Mouse (Mus musculus) intestine, embryonic 15.5 days (tissue): ENCODE measurements around the gene Mlxipl. TPM values are rescaled to one million over a fixed set of nuclear protein-coding genes. Genes with fewer than 3 reads are reported as not detected.
A peak's percentile ranks its signal among the peaks of the same experiment; 100 is the strongest.

Experiments
- ATAC-seq: fragments of 200-750 bp; cut with Nextera tagmentation; 2 replicates; pipeline ENCODE4 v1.8.0; 2017; ENCODE audit warnings: moderate TSS enrichment, moderate library complexity
- H3K27ac ChIP-seq: fragments of 300-500 bp; sonication (generic); 2 replicates; pipeline ENCODE4 v1.5.1; 2015; ENCODE audit warnings: mild to moderate bottlenecking, inconsistent platforms
- H3K27me3 ChIP-seq: fragments of 300-500 bp; sonication (generic); replicated peaks from 2 replicates; pipeline ENCODE4 v1.6.1; 2015; ENCODE audit warnings: inconsistent platforms
- H3K36me3 ChIP-seq: fragments of 300-500 bp; sonication (generic); 2 replicates; pipeline ENCODE4 v1.6.1; 2015; ENCODE audit warnings: inconsistent platforms
- H3K4me1 ChIP-seq: fragments of 300-500 bp; sonication (generic); replicated peaks from 2 replicates; pipeline ENCODE4 v1.6.1; 2015; ENCODE audit warnings: inconsistent platforms
- H3K4me2 ChIP-seq: fragments of 300-500 bp; sonication (generic); replicated peaks from 2 replicates; pipeline ENCODE4 v1.6.1; 2015; ENCODE audit warnings: mild to moderate bottlenecking, inconsistent platforms
- H3K4me3 ChIP-seq: fragments of 300-500 bp; sonication (generic); replicated peaks from 2 replicates; pipeline ENCODE4 v1.5.1; 2015; ENCODE audit warnings: inconsistent platforms
- H3K9ac ChIP-seq: fragments of 300-500 bp; sonication (generic); 2 replicates; pipeline ENCODE4 v1.6.1; 2015; ENCODE audit warnings: inconsistent platforms
- H3K9me3 ChIP-seq: fragments of 300-500 bp; sonication (generic); 2 replicates; pipeline ENCODE4 v1.6.1; 2016; ENCODE audit warnings: inconsistent platforms
- WGBS: fragments of 180-500 bp; shearing (Covaris S2); methylation state at CpG from one replicate; pipeline ENCODE4 v1.1.7; 2015; 5-methylcytosine and 5-hydroxymethylcytosine counted together
- polyA plus RNA-seq: library from polyadenylated mRNA; unstranded; fragments of >200 nt; fragmentation: Nextera tagmentation; extraction: Ambion mirVana; gene quantifications from 2 replicates; pipeline ENCODE4 v1.2.1, GENCODE M21; 2015

Mlxipl gene
- polyA plus RNA-seq, 1 experiment from 2014 or later = 6.5 TPM

DNA sequence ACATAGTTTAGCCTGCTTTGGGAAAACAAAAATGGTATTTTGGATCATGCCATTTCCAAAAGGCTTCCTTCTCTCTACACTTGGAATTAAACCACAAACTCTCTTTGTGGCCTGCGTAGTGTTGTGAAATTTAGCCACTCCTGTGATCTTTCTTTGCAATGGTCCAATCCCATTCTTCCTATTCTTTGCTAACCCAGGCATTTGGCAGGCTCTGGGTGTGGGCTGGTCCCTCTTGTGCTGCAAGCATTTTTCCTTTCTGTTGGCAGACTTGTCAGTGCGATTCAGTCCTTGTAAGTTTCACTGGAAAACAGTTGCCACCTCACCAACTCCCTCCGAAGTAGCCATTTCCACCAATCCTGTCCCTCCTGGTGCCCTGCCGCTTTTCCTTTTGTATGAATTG, 71.5 kb downstream of the Mlxipl start:
- no peaks in the 10 kb centered on the region for H3K27me3 ChIP-seq
- WGBS = 95% methylated on average over 4 of the region's 4 CpGs
- no peak overlapping the region for H3K4me2 ChIP-seq
- H3K9ac ChIP-seq = no peak overlapping the region
- H3K36me3 ChIP-seq = peaks cover 53% of the 10 kb centered on the region
- ATAC-seq = no peak
- no peaks in the 10 kb centered on the region for H3K4me1 ChIP-seq
- no peaks in the 10 kb centered on the region for H3K9me3 ChIP-seq
- no peak overlapping the region for H3K4me3 ChIP-seq
- no peak overlapping the region for H3K27ac ChIP-seq

DNA sequence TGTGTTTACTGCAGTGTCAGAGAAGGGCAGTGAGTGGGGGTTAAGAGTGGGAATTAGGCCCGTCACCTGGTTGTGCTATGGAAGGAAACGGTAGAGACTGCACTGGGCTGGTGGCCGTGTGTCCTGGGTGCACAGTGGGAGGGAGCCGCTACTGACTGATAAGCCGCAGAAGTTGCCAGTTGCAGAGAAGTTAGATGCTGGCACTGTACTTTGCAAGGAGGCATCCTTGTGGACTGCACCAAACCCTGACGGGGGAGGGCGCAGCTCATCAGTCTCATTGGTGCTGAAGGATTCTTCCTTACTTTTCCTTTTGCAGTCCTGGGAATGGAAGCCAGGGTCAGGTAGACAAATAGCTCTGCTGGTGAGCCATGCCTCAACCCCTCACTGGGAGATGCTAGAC, 72.0 kb downstream of the Mlxipl start:
- no peak for ATAC-seq
- Histone ChIP-seq H3K9ac (no peak overlapping the region), H3K36me3 (peaks cover 49% of the 10 kb centered on the region), H3K27me3 (no peaks in the 10 kb centered on the region), H3K4me2 (no peak overlapping the region), H3K4me1 (no peaks in the 10 kb centered on the region), H3K4me3 (no peak overlapping the region), H3K27ac (no peak overlapping the region), H3K9me3 (no peaks in the 10 kb centered on the region)
- 85% methylated on average over 7 of the region's 7 CpGs for WGBS

DNA sequence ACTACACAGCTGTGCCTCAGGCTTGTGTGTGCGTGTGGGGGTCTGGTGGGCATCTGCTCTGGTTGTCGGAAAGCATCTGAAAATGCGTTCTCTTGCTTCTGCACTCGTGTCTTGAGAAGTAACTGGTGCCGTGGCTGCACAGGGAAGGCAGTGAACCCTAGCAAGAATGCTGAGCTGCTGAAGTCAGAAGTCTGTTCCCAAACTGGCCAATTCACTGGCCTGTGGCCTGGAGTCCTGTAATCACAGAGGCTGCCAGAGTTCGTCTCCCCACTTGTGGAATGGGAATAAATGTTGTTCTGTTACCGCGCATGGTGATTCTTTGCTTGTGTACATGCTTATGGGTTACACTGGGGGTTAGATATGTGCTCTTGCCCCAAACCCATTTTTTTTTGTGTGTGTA, 72.7 kb downstream of the Mlxipl start:
- Histone ChIP-seq H3K27me3 (no peaks in the 10 kb centered on the region), H3K27ac (no peak overlapping the region), H3K4me2 (no peak overlapping the region), H3K4me3 (no peak overlapping the region), H3K9ac (no peak overlapping the region), H3K9me3 (no peaks in the 10 kb centered on the region), H3K4me1 (no peaks in the 10 kb centered on the region), H3K36me3 (peaks cover 43% of the 10 kb centered on the region)
- WGBS = 96% methylated on average over 8 of the region's 8 CpGs
- ATAC-seq = no peak

DNA sequence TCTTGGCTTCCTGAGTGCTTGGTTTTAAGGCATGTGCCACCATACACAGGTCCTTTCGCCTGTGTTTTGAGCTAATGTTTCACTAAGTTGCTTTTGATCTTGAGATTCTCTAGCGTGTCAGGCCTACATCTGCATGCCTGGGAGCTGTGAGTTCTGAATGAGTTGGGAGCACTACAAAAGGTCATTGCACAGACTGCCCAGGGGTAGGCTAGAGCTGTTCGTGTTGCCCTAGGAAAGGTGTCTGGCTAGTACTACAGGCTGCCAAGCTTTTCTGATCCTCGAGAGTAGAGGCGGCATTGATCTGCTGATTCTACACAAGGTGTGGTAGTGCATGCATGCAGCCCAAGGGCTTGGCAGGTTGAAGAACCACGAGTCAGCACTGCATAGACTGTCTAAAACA, 73.1 kb downstream of the Mlxipl start:
- Histone ChIP-seq H3K27me3 (no peaks in the 10 kb centered on the region), H3K9ac (no peak overlapping the region), H3K36me3 (peaks cover 41% of the 10 kb centered on the region), H3K4me2 (no peak overlapping the region), H3K4me1 (0 out of 2 replicates have a peak, but pooled peaks cover under 1% of the 10 kb centered on the region), H3K9me3 (no peaks in the 10 kb centered on the region), H3K4me3 (no peak overlapping the region), H3K27ac (no peak overlapping the region)
- 82% methylated on average over 6 of the region's 6 CpGs for WGBS
- ATAC-seq = no peak

DNA sequence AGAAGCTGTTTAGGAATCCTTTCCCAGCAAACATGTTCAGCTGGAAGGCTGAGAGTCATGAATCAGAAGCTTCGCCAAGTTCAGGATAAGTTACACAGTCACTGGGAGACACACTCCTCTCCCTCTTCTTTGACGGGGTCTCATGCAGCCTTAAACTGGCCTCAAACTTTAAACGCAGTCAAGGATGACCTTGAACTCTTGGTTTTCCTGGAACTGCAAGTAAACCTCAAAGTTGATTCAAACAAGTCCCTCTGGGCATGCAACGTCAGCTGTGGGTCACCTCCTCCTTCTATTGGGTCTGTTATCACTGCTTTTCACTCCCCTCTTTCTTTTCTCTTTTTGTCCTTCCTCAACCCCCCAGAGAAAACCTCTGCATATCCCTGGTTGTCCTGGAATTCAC, 77.2 kb downstream of the Mlxipl start:
- Histone ChIP-seq H3K9me3 (no peaks in the 10 kb centered on the region), H3K27me3 (no peaks in the 10 kb centered on the region), H3K4me3 (no peak overlapping the region), H3K9ac (no peak overlapping the region), H3K36me3 (peaks cover 14% of the 10 kb centered on the region; the same call in 1 of the 2 replicates), H3K27ac (no peak overlapping the region), H3K4me1 (peaks cover 4% of the 10 kb centered on the region; the same call in 1 of the 2 replicates), H3K4me2 (no peak overlapping the region)
- whole genome bisulfite sequencing = 73% methylated on average over 4 of the region's 4 CpGs
- ATAC-seq = no peak

DNA sequence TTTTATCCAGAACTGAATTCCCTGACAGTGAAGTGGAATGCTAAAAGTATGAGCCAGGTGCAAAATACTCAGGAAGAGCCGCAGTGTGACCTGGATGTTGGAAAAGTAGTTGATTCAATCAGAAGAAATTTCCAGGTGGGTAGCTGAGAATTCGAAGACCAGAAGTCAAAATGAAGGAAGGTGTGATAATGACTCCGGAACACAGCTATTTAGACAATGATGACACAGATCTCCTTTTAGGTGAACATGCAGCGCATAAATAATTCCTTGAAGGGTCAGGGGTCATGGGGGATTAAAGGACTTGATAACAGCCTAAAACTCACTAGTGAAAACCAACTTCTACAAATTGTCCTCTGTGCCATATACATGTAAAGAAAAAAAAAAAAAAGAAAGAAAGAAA, 77.8 kb downstream of the Mlxipl start:
- no peak for ATAC-seq
- H3K4me1 ChIP-seq = peaks cover 4% of the 10 kb centered on the region; the same call in 1 of the 2 replicates
- H3K4me2 ChIP-seq = peak overlapping the region; percentile 79; the same call in 1 of the 2 replicates
- H3K9ac ChIP-seq = no peak overlapping the region
- 95% methylated on average over 4 of the region's 4 CpGs for WGBS
- H3K36me3 ChIP-seq = peaks cover 14% of the 10 kb centered on the region; the same call in 1 of the 2 replicates
- H3K27ac ChIP-seq = peak overlapping the region; percentile 96
- H3K27me3 ChIP-seq = no peaks in the 10 kb centered on the region
- H3K9me3 ChIP-seq = no peaks in the 10 kb centered on the region
- H3K4me3 ChIP-seq = no peak overlapping the region

DNA sequence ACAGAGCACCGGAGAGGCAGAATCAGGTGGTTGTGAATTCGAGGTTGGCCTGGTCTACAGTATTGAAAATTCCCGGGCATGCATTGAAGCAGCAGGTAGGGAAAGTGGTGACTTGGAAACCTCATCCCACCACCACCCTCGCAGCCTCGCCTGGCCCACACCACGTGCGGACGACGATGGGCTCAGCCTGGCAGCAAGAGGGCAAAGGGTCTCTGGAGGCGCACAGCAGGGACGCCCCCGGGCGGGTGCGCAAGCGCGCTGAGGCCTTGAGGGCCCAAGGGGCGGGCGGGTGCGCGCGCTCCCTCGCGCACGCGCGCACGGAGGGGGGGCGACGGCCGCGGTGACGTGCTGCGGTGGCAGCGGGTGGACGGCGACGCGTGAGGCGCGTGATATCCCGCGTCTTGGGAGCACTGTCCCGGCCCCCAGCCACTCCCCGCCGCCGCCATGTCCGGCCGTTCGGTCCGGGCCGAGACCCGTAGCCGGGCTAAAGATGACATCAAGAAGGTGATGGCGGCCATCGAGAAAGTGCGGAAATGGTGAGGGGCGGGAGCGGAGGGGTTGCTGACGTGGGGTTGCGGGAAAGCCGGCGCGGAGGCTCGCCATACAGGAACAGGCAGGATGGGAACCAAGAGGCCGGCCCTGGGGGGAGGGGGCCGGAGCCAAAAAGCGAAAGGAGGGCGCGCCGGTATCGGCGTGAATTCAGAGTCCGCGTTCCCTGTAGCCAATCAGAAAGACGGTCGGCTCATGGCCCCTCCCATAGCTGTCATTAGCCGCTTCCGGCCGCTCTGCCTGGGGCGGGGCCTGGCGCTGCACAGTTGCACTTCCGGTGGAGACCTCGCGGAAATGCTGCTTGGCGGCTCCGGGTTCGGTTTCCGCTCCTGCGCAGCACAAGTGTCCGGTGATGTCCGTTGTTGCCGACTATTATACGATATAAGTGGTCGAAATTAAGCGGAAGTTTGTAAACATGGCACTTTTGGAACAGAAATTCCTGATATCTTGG, 78.7 kb downstream of the Mlxipl start, which contains the start of gene Bcl7b:
Gene Bcl7b, plus strand, starts transcription at position 221 of the 1,000 bp plus-strand sequence.
- Histone ChIP-seq H3K36me3 (peaks cover 20% of the 10 kb centered on the region), H3K27me3 (no peaks in the 10 kb centered on the region), H3K27ac (peak within 1 kb of the TSS; percentile 96), H3K9ac (peak within 1 kb of the TSS; percentile 72), H3K9me3 (no peaks in the 10 kb centered on the region), H3K4me3 (peak within 1 kb of the TSS; percentile 62), H3K4me2 (peak within 1 kb of the TSS; percentile 79), H3K4me1 (peaks cover 4% of the 10 kb centered on the region; the same call in 1 of the 2 replicates)
- 3% methylated on average over 92 of the region's 95 CpGs for WGBS
- peak; percentile 99 for ATAC-seq

DNA sequence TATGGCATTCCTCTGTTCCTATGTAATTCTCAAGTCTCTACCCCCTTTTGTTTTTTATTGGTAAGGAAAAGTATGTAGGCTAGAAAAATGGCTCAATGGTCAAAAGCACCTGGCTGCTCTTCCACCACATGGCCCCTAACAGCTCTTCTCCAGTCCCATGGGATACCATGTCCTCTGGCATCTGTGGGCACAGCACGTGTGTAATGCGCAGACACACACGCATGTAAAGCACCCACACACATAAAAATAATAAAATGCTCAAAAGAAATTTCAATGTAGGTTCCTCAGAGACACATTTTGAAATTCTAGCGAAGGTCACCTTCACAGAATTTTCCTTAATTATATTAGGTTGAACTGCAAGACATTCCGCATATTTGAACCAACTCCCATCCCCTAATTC, 79.8 kb downstream of the Mlxipl start:
- Histone ChIP-seq H3K4me2 (peak overlapping the region; percentile 79), H3K4me1 (peaks cover 4% of the 10 kb centered on the region; the same call in 1 of the 2 replicates), H3K36me3 (peaks cover 20% of the 10 kb centered on the region), H3K9ac (peak overlapping the region; percentile 45), H3K9me3 (no peaks in the 10 kb centered on the region), H3K4me3 (peak overlapping the region; percentile 62), H3K27me3 (no peaks in the 10 kb centered on the region), H3K27ac (no peak overlapping the region)
- 89% methylated on average over 5 of the region's 5 CpGs for WGBS
- ATAC-seq = no peak

DNA sequence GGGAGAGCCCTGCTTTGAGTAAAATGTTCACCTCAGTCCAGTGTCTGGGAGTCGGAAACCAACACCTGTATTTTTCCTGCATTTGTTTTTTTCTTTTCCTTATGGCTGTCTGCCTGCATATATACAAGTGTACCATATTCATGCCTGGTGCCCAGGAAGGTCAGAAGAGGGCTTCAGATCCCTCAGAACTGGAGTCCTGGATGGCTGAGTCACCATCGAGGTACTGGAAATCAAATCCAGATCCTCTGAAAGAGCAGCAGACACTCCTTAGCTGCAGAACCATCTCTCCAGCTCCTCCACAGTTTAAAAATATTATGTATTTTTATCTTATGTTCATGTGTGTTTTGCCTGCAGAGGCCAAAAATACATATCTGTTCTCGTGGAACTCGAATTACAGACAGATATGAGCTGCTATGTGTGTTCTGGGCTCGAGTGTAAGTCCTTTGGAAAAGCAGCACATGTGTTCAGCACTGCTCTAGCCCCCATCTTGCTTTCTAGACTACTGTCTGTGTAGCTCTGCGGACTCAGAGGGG, 82.1 kb downstream of the Mlxipl start:
- WGBS = 87% methylated on average over 6 of the region's 6 CpGs
- no peaks in the 10 kb centered on the region for H3K27me3 ChIP-seq
- no peak for ATAC-seq
- no peak overlapping the region for H3K4me3 ChIP-seq
- no peaks in the 10 kb centered on the region for H3K9me3 ChIP-seq
- H3K27ac ChIP-seq = no peak overlapping the region
- peaks cover 24% of the 10 kb centered on the region for H3K36me3 ChIP-seq
- no peak overlapping the region for H3K9ac ChIP-seq
- peaks cover 4% of the 10 kb centered on the region; the same call in 1 of the 2 replicates for H3K4me1 ChIP-seq
- H3K4me2 ChIP-seq = no peak overlapping the region

DNA sequence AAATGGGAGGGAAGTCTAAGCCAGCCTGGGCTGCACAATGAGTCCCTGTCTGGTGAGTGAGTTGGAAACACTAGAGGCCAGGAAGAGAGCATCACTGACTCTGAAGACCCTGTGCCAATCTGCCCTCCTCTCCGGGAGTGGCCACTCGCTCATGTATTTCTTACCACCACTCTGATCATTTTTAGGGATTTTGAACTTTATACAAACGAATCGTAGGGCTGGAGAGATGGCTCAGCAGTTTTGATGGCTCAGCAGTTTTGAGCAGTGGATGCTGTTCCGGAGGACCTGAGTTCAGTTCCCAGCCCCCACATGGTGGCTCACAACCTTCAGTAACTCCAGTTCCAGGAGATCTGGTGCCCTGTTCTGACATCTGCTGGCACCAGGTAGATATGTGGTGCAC, 83.3 kb downstream of the Mlxipl start:
- H3K4me2 ChIP-seq = no peak overlapping the region
- H3K9me3 ChIP-seq = no peaks in the 10 kb centered on the region
- peaks cover 2% of the 10 kb centered on the region; the same call in 1 of the 2 replicates for H3K4me1 ChIP-seq
- peaks cover 30% of the 10 kb centered on the region for H3K36me3 ChIP-seq
- no peak overlapping the region for H3K9ac ChIP-seq
- no peaks in the 10 kb centered on the region for H3K27me3 ChIP-seq
- H3K27ac ChIP-seq = no peak overlapping the region
- no peak overlapping the region for H3K4me3 ChIP-seq
- no peak for ATAC-seq
- 92% methylated on average over 5 of the region's 5 CpGs for WGBS

DNA sequence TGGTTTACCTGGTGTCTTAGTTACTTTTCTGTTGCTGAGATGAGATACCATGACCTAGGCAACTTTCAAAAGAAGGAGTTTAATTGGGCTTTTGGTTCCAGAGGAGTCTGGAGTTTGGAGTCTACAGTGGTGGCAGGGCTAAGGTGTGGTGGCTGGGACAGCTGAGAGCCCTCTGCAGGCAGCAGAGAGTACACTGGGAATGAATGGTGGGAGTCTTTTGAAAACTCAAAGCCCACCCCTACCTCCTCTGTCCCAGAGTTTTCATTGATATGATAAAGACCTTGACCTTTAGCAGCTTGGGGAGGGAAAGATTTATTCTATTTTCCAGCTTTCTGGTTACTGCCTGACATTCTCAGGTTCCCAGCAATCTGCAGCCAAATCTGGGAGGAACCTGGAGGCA, 85.4 kb downstream of the Mlxipl start:
- Histone ChIP-seq H3K9me3 (no peaks in the 10 kb centered on the region), H3K27me3 (no peaks in the 10 kb centered on the region), H3K27ac (no peak overlapping the region), H3K4me2 (no peak overlapping the region), H3K4me1 (no peaks in the 10 kb centered on the region), H3K36me3 (peaks cover 47% of the 10 kb centered on the region), H3K9ac (no peak overlapping the region), H3K4me3 (no peak overlapping the region)
- ATAC-seq = no peak

DNA sequence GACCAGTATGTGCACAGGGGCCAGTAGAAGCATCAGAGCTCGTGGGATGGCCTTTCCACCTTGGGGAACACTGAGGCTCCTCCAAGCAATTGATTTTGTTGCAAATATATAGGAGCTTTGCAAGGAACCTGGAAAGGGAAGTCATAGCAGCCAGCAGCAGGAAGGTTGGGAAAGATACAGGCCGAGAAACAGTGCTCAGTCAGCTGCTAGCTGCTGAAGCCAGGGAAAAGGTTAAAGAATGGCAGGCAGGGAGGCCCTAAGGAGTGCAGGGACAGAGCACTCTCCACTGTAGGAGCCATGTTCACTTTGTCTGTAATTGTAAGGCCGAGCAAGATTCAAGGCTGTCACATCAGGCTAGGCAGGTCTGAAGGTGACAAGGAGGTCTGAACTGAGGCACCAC, 88.8 kb downstream of the Mlxipl start:
- ATAC-seq = no peak
- WGBS = 75% methylated on average over 3 of the region's 3 CpGs
- no peaks in the 10 kb centered on the region for H3K27me3 ChIP-seq
- peaks cover 44% of the 10 kb centered on the region for H3K36me3 ChIP-seq
- no peaks in the 10 kb centered on the region for H3K4me1 ChIP-seq
- no peak overlapping the region for H3K4me2 ChIP-seq
- H3K27ac ChIP-seq = no peak overlapping the region
- no peak overlapping the region for H3K9ac ChIP-seq
- H3K9me3 ChIP-seq = no peaks in the 10 kb centered on the region
- H3K4me3 ChIP-seq = no peak overlapping the region
